Mouse (Mus musculus) limb, embryonic 14.5 days (tissue): ENCODE measurements around the gene Man2b2. TPM values are rescaled to one million over a fixed set of nuclear protein-coding genes. Genes with fewer than 3 reads are reported as not detected.
A peak's percentile ranks its signal among the peaks of the same experiment; 100 is the strongest.

ENCODE experiments used
- ATAC-seq: fragments of 200-750 bp; cut with Nextera tagmentation; 2 replicates; pipeline ENCODE4 v1.8.0; 2017; ENCODE audit warnings: low read depth, moderate number of reproducible peaks, moderate TSS enrichment; ENCODE audit not compliant: low FRiP score
- DNase-seq: peaks from one replicate; pipeline ENCODE4 v3.0.0-alpha.2; 2015; ENCODE audit warnings: low spot score
- H3K27ac ChIP-seq: fragments of 300-500 bp; sonication (generic); replicated peaks from 2 replicates; pipeline ENCODE4 v1.5.1; 2014; ENCODE audit warnings: low read depth, mild to moderate bottlenecking, low read length, moderate library complexity, mixed read lengths
- H3K27me3 ChIP-seq: fragments of 300-500 bp; sonication (generic); 2 replicates; pipeline ENCODE4 v1.6.1; 2014; ENCODE audit warnings: low read length, mixed read lengths; ENCODE audit not compliant: control insufficient read depth, insufficient read depth
- H3K36me3 ChIP-seq: fragments of 300-500 bp; sonication (generic); 2 replicates; pipeline ENCODE4 v1.6.1; 2014; ENCODE audit warnings: mild to moderate bottlenecking, low read length, moderate library complexity, mixed read lengths; ENCODE audit not compliant: control insufficient read depth, insufficient read depth
- H3K4me1 ChIP-seq: fragments of 300-500 bp; sonication (generic); 2 replicates; pipeline ENCODE4 v1.6.1; 2014; ENCODE audit warnings: antibody characterized with exemption, low read length, mixed read lengths; ENCODE audit not compliant: control insufficient read depth, insufficient read depth
- H3K4me2 ChIP-seq: fragments of 300-500 bp; sonication (generic); replicated peaks from 2 replicates; pipeline ENCODE4 v1.6.1; 2014; ENCODE audit warnings: low read depth, mild to moderate bottlenecking, low read length, moderate library complexity; ENCODE audit not compliant: severe bottlenecking
- H3K4me3 ChIP-seq: fragments of 300-500 bp; sonication (generic); replicated peaks from 2 replicates; pipeline ENCODE4 v1.5.1; 2014; ENCODE audit warnings: low read length
- H3K9ac ChIP-seq: fragments of 300-500 bp; sonication (generic); 2 replicates; pipeline ENCODE4 v1.6.1; 2014; ENCODE audit warnings: mild to moderate bottlenecking, low read depth, low read length, moderate library complexity; ENCODE audit not compliant: severe bottlenecking
- H3K9me3 ChIP-seq: fragments of 300-500 bp; sonication (generic); 2 replicates; pipeline ENCODE4 v1.6.1; 2016; ENCODE audit warnings: low read length; ENCODE audit not compliant: control insufficient read depth
- POLR2A ChIP-seq: fragments of 200-500 bp; IDR thresholded peaks from 2 replicates; pipeline ENCODE4 v1.8.0; 2012; ENCODE audit warnings: inconsistent platforms, mild to moderate bottlenecking, moderate library complexity, borderline replicate concordance; ENCODE audit not compliant: insufficient read depth, insufficient read length; ENCODE audit errors: extremely low read depth
- WGBS: fragments of 180-500 bp; shearing (Covaris S2); extraction: QIAGEN DNeasy Blood & Tissue Kit; methylation state at CpG from one replicate; pipeline ENCODE4 v1.1.7; 2014; 5-methylcytosine and 5-hydroxymethylcytosine counted together
- polyA plus RNA-seq, 2 experiments: library from polyadenylated mRNA; depleted of rRNA in 1 of 2; stranded (reverse) in 1 of 2; unstranded in 1 of 2; fragments of >200 nt; fragmentation: Nextera tagmentation in 1 of 2; extraction: Ambion mirVana in 1 of 2; gene quantifications; 2 replicates each; pipeline versions ENCODE4 v1.2.1 to v1.2.3; 2012 to 2014

Man2b2 gene
- polyA plus RNA-seq (2012; rRNA removed) (24.2 and 32.4 TPM in 2 replicates), polyA plus RNA-seq (2014; fragmentation: Nextera tagmentation; extraction: Ambion mirVana) (16.5 and 17.5 TPM in 2 replicates)

GRCm38 (mm10) chr5:36829913-36830879, at the start of gene Man2b2:
Gene Man2b2 (minus strand): TSS chr5:36830653.
- TF ChIP-seq POLR2A = 0 out of 2 replicates have a peak, but pooled peaks have one; percentile 12
- Histone ChIP-seq H3K9ac (peak within 1 kb of the TSS; percentile 55), H3K4me1 (peaks cover 6% of the 10 kb centered on the region; the same call in 1 of the 2 replicates), H3K4me2 (peak within 1 kb of the TSS; percentile 69), H3K4me3 (peak within 1 kb of the TSS; percentile 52), H3K27ac (no peak within 1 kb of the TSS), H3K36me3 (no peaks in the 10 kb centered on the region), H3K27me3 (no peaks in the 10 kb centered on the region), H3K9me3 (no peaks in the 10 kb centered on the region)
- peak; percentile 68 for DNase-seq
- 4% methylated on average over 35 of the region's 46 CpGs for WGBS
- peak; percentile 87 for ATAC-seq

GRCm38 (mm10) chr5:36878801-36879200, 48.3 kb upstream of the Man2b2 start:
- no peaks in the 10 kb centered on the region for H3K36me3 ChIP-seq
- no peaks in the 10 kb centered on the region for H3K4me1 ChIP-seq
- WGBS = 86% methylated on average over 4 of the region's 4 CpGs
- H3K9ac ChIP-seq = no peak overlapping the region
- H3K4me2 ChIP-seq = no peak overlapping the region
- H3K4me3 ChIP-seq = no peak overlapping the region
- H3K27ac ChIP-seq = no peak overlapping the region
- no peak for ATAC-seq
- H3K9me3 ChIP-seq = no peaks in the 10 kb centered on the region
- DNase-seq = no peak
- H3K27me3 ChIP-seq = no peaks in the 10 kb centered on the region
- TF ChIP-seq POLR2A = no peak

- H3K4me3 ChIP-seq = no peak overlapping the region
- no peak overlapping the region for H3K27ac ChIP-seq
- no peaks in the 10 kb centered on the region for H3K4me1 ChIP-seq
- H3K9ac ChIP-seq = no peak overlapping the region
- no peak overlapping the region for H3K4me2 ChIP-seq
- no peaks in the 10 kb centered on the region for H3K9me3 ChIP-seq
- TF ChIP-seq POLR2A = no peak
- H3K27me3 ChIP-seq = 0 out of 2 replicates have a peak, but pooled peaks cover under 1% of the 10 kb centered on the region
- ATAC-seq (no peak), DNase-seq (no peak)
- H3K36me3 ChIP-seq = no peaks in the 10 kb centered on the region
- WGBS = 79% methylated on average over 2 of the region's 2 CpGs
Observed at GRCm38 (mm10) chr5:36877641-36878040, 47.2 kb upstream of the Man2b2 start.

GRCm38 (mm10) chr5:36876777-36877396, 46.4 kb upstream of the Man2b2 start:
- H3K4me3 ChIP-seq = no peak overlapping the region
- no peaks in the 10 kb centered on the region for H3K9me3 ChIP-seq
- H3K27me3 ChIP-seq = peaks cover 8% of the 10 kb centered on the region; the same call in 1 of the 2 replicates
- H3K36me3 ChIP-seq = no peaks in the 10 kb centered on the region
- no peak for TF ChIP-seq POLR2A
- ATAC-seq (no peak), DNase-seq (no peak)
- H3K9ac ChIP-seq = no peak overlapping the region
- WGBS = 59% methylated on average over 7 of the region's 7 CpGs
- H3K4me2 ChIP-seq = no peak overlapping the region
- H3K27ac ChIP-seq = no peak overlapping the region
- H3K4me1 ChIP-seq = no peaks in the 10 kb centered on the region

- WGBS = 80% methylated on average over 4 of the region's 4 CpGs
- TF ChIP-seq POLR2A = no peak
- H3K4me2 ChIP-seq = no peak overlapping the region
- no peak overlapping the region for H3K4me3 ChIP-seq
- H3K4me1 ChIP-seq = no peaks in the 10 kb centered on the region
- no peaks in the 10 kb centered on the region for H3K9me3 ChIP-seq
- H3K27me3 ChIP-seq = peaks cover 17% of the 10 kb centered on the region
- DNase-seq (no peak), ATAC-seq (no peak)
- H3K27ac ChIP-seq = no peak overlapping the region
- no peak overlapping the region for H3K9ac ChIP-seq
- H3K36me3 ChIP-seq = no peaks in the 10 kb centered on the region
Observed at GRCm38 (mm10) chr5:36875956-36876355, 45.5 kb upstream of the Man2b2 start.
